8 mouse cellular contexts compared by ENCODE assay signal in genomic region chr14:36968076-36968627, GRCm38 (mm10). TPM values are rescaled to one million over a fixed set of nuclear protein-coding genes. Genes with fewer than 3 reads are reported as not detected.
DNase-seq lines count a peak whose midpoint lies in the region; ATAC-seq and TF ChIP-seq lines count a peak whose summit lies in the region.

No protein-coding gene starts in this region.

- H3ac ChIP-seq in C2C12 (ENCODE audit: control insufficient read depth, insufficient read length, low read depth), result peak overlapping the region; percentile 89

- peak overlapping the region; percentile 98 for H3K9ac ChIP-seq in neural tube, embryonic 15.5 days (replicated peaks)

- H3K4me1 ChIP-seq in embryonic facial prominence, embryonic 10.5 days, result peaks cover 22% of the 10 kb centered on the region
- H3K4me1 ChIP-seq in neural tube, embryonic 15.5 days, result peaks cover 28% of the 10 kb centered on the region

- peak overlapping the region; percentile 60 for H3K4me2 ChIP-seq in neural tube, embryonic 15.5 days

- ATAC-seq in inflammation-experienced regulatory T-cells, adult 6 months, result peak; percentile 70
- ATAC-seq in neural tube, embryonic 15.5 days (ENCODE audit: low FRiP score), result peak; percentile 80

- peak overlapping the region; percentile 74 for H3K4me3 ChIP-seq in C2C12 (ENCODE audit: insufficient read depth, poor library complexity, severe bottlenecking)
- H3K4me3 ChIP-seq in embryonic facial prominence, embryonic 10.5 days, result peak overlapping the region; percentile 92
- H3K4me3 ChIP-seq in neural tube, embryonic 15.5 days (replicated peaks), result peak overlapping the region; percentile 89

- H3K36me3 ChIP-seq in C2C12 (ENCODE audit: control insufficient read depth, insufficient read depth), result no peaks in the 10 kb centered on the region
- no peaks in the 10 kb centered on the region for H3K36me3 ChIP-seq in embryonic facial prominence, embryonic 10.5 days (replicated peaks)
- no peaks in the 10 kb centered on the region for H3K36me3 ChIP-seq in neural tube, embryonic 15.5 days

- TF ChIP-seq CTCF in C2C12 (IDR thresholded peaks at IDR 0.05; ENCODE audit: control insufficient read depth, insufficient read depth, insufficient read length), result no peak

- no peaks in the 10 kb centered on the region for H3K9me3 ChIP-seq in embryonic facial prominence, embryonic 10.5 days
- no peaks in the 10 kb centered on the region for H3K9me3 ChIP-seq in neural tube, embryonic 15.5 days (replicated peaks)

- peaks cover 13% of the 10 kb centered on the region for H3K79me3 ChIP-seq in C2C12 (ENCODE audit: low read depth)

- peaks cover 52% of the 10 kb centered on the region for H3K79me2 ChIP-seq in C2C12 (ENCODE audit: control insufficient read depth, insufficient read depth)

- peak overlapping the region; percentile 92 for H3K27ac ChIP-seq in embryonic facial prominence, embryonic 10.5 days (replicated peaks)
- H3K27ac ChIP-seq in neural tube, embryonic 15.5 days (replicated peaks), result peak overlapping the region; percentile 93

- H3K27me3 ChIP-seq in C2C12 (ENCODE audit: control insufficient read depth, insufficient read depth, insufficient read length), result no peaks in the 10 kb centered on the region
- no peaks in the 10 kb centered on the region for H3K27me3 ChIP-seq in embryonic facial prominence, embryonic 10.5 days (replicated peaks; ENCODE audit: low read depth, poor library complexity, severe bottlenecking)
- H3K27me3 ChIP-seq in neural tube, embryonic 15.5 days (replicated peaks), result no peaks in the 10 kb centered on the region

- DNase-seq in embryo, embryonic 10 days (ENCODE audit: low spot score), result peak; percentile 51
- no peak for DNase-seq in embryo, embryonic 10.5 days (ENCODE audit: low spot score)
- no peak for DNase-seq in embryonic facial prominence, embryonic 10.5 days (ENCODE audit: low spot score)
- DNase-seq in lung, adult 18-20 months, result peak; percentile 38 to 41
- DNase-seq in ovary, postnatal 36 days (ENCODE audit: low spot score), result no peak

- WGBS in embryonic facial prominence, embryonic 10.5 days, result under 1% methylated on average over 49 of the region's 49 CpGs
- under 1% methylated on average over 45 of the region's 49 CpGs for WGBS in neural tube, embryonic 15.5 days

TF ChIP-seq in C2C12, 6 proteins besides CTCF, POLR2A, EP300 and RAD21:
- TF ChIP-seq MAX (IDR thresholded peaks at IDR 0.05) (no peak), MYOD1 (IDR thresholded peaks at IDR 0.05; ENCODE audit: control insufficient read depth, insufficient read length, low read depth) (no peak)
TF ChIP-seq in C2C12: peak in this region for 0.

RNA-seq across cellular contexts. Expression of gene Ccser2, which starts 0.4 kb away (rescaled TPM):
- 7.4 TPM for polyA plus RNA-seq in C2C12 (2012; fragmentation: generic; extraction: Trizol)
- 29.9 and 34.2 TPM in 2 replicates for polyA plus RNA-seq in embryonic facial prominence, embryonic 10.5 days (2016; fragmentation: Nextera tagmentation; extraction: Ambion mirVana)
- polyA plus RNA-seq in inflammation-experienced regulatory T-cells, adult 6 months (2017; shearing (Covaris generic)), result 10 to 100 TPM; 19.7 to 22.5 (median 20.2) TPM
- 89.7 and 97.4 TPM in 2 replicates for polyA plus RNA-seq in neural tube, embryonic 15.5 days (2015; fragmentation: Nextera tagmentation; extraction: Ambion mirVana)

Comparison
In these comparisons a context has a peak if more than half of its experiments do, and no peak if none do; other contexts are left out.
1. DNase-seq: peak in embryo, embryonic 10 days (single experiment) and lung, adult 18-20 months (2 of 2); none in embryo, embryonic 10.5 days (single experiment), embryonic facial prominence, embryonic 10.5 days (single experiment) and ovary, postnatal 36 days (single experiment).
2. Peak in every context shown above with its lines, with median percentiles within 50 percentile points of each other: H3K4me3 ChIP-seq.